Mouse (Mus musculus): Measurements from ENCODE around the gene Anapc2.

- no peak for TF ChIP-seq CTCF (IDR thresholded peaks at IDR 0.05; ENCODE audit: control insufficient read depth, insufficient read depth, insufficient replicate concordance, low read depth, low read length)
- TF ChIP-seq POLR2A (IDR thresholded peaks at IDR 0.05; ENCODE audit: control insufficient read depth, low read depth, low read length): no peak
Observed at GRCm38 (mm10) chr2:25273010-25273409, 732 bp downstream of the Anapc2 start.

Measured in testis, adult 2 months (tissue).